Mouse (Mus musculus): ENCODE measurements around the gene Ifi35.

Gene Ifi35

GRCm38 (mm10) chr11:101468263-101468688 lies 20.1 kb downstream of the Ifi35 start:
- WGBS: under 1% methylated on average over 30 of the region's 31 CpGs

GRCm38 (mm10) chr11:101468731-101469130 lies 20.5 kb downstream of the Ifi35 start:
- 8% methylated on average over 13 of the region's 13 CpGs for WGBS

- 41% methylated on average over 4 of the region's 4 CpGs for WGBS
Observed at GRCm38 (mm10) chr11:101469155-101469554, 20.9 kb downstream of the Ifi35 start.

- WGBS: 71% methylated on average over 7 of the region's 7 CpGs
Observed at GRCm38 (mm10) chr11:101470206-101470605, 22.0 kb downstream of the Ifi35 start.

- 52% methylated on average over 3 of the region's 3 CpGs for WGBS
Observed at GRCm38 (mm10) chr11:101471926-101472325, 23.7 kb downstream of the Ifi35 start.

- 60% methylated on average over 7 of the region's 7 CpGs for WGBS
Observed at GRCm38 (mm10) chr11:101472336-101472735, 24.1 kb downstream of the Ifi35 start.

- WGBS: 75% methylated on average over 1 of the region's 1 CpGs
Observed at GRCm38 (mm10) chr11:101473686-101474085, 25.5 kb downstream of the Ifi35 start.

- 57% methylated on average over 5 of the region's 5 CpGs for WGBS
Observed at GRCm38 (mm10) chr11:101474298-101474697, 26.1 kb downstream of the Ifi35 start.

GRCm38 (mm10) chr11:101476361-101476760 lies 28.2 kb downstream of the Ifi35 start:
- 91% methylated on average over 4 of the region's 4 CpGs for WGBS

GRCm38 (mm10) chr11:101477194-101477551 lies 29.0 kb downstream of the Ifi35 start:
- WGBS: 31% methylated on average over 4 of the region's 4 CpGs

GRCm38 (mm10) chr11:101477552-101478211 lies 29.5 kb downstream of the Ifi35 start:
- 31% methylated on average over 10 of the region's 10 CpGs for WGBS

GRCm38 (mm10) chr11:101479171-101479635 lies 31.0 kb downstream of the Ifi35 start:
- WGBS: 24% methylated on average over 18 of the region's 18 CpGs

GRCm38 (mm10) chr11:101480912-101481311 lies 32.7 kb downstream of the Ifi35 start:
- 79% methylated on average over 6 of the region's 6 CpGs for WGBS

- 75% methylated on average over 3 of the region's 3 CpGs for WGBS
Observed at GRCm38 (mm10) chr11:101483804-101484203, 35.6 kb downstream of the Ifi35 start.

- 93% methylated on average over 6 of the region's 6 CpGs for WGBS
Observed at GRCm38 (mm10) chr11:101484245-101484644, 36.0 kb downstream of the Ifi35 start.

GRCm38 (mm10) chr11:101484814-101485213 lies 36.6 kb downstream of the Ifi35 start:
- 93% methylated on average over 7 of the region's 7 CpGs for WGBS

- 69% methylated on average over 6 of the region's 6 CpGs for WGBS
Observed at GRCm38 (mm10) chr11:101485509-101486028, 37.4 kb downstream of the Ifi35 start.

GRCm38 (mm10) chr11:101486126-101486525 lies 37.9 kb downstream of the Ifi35 start:
- 89% methylated on average over 6 of the region's 6 CpGs for WGBS

- 60% methylated on average over 5 of the region's 5 CpGs for WGBS
Observed at GRCm38 (mm10) chr11:101506269-101506780, 58.1 kb downstream of the Ifi35 start.

- 94% methylated on average over 7 of the region's 7 CpGs for WGBS
Observed at GRCm38 (mm10) chr11:101507090-101507489, 58.9 kb downstream of the Ifi35 start.

All from cerebral cortex, adult 2 months (tissue).